Mouse (Mus musculus) forebrain, embryonic 12.5 days (tissue): ENCODE results near the gene Fosb. TPM values are rescaled to one million over a fixed set of nuclear protein-coding genes. Genes with fewer than 3 reads are reported as not detected.

Source experiments
- ATAC-seq: fragments of 200-750 bp; cut with Nextera tagmentation; 2 replicates; pipeline ENCODE4 v1.8.0; 2017; ENCODE audit warnings: moderate TSS enrichment; ENCODE audit not compliant: low FRiP score
- H3K27ac ChIP-seq: fragments of 300-500 bp; sonication (generic); 2 replicates; pipeline ENCODE4 v1.5.1; 2016; ENCODE audit warnings: mild to moderate bottlenecking
- H3K27me3 ChIP-seq: fragments of 300-500 bp; sonication (generic); 2 replicates; pipeline ENCODE4 v1.6.1; 2016; ENCODE audit warnings: mild to moderate bottlenecking
- H3K36me3 ChIP-seq: fragments of 300-500 bp; sonication (generic); replicated peaks from 2 replicates; pipeline ENCODE4 v1.6.1; 2016; ENCODE audit warnings: mild to moderate bottlenecking
- H3K4me1 ChIP-seq: fragments of 300-500 bp; sonication (generic); 2 replicates; pipeline ENCODE4 v1.6.1; 2016
- H3K4me2 ChIP-seq: fragments of 300-500 bp; sonication (generic); 2 replicates; pipeline ENCODE4 v1.6.1; 2016; ENCODE audit warnings: mild to moderate bottlenecking, moderate library complexity
- H3K4me3 ChIP-seq: fragments of 300-500 bp; sonication (generic); replicated peaks from 2 replicates; pipeline ENCODE4 v1.5.1; 2016; ENCODE audit warnings: mild to moderate bottlenecking
- H3K9ac ChIP-seq: fragments of 300-500 bp; sonication (generic); 2 replicates; pipeline ENCODE4 v1.6.1; 2016; ENCODE audit warnings: mild to moderate bottlenecking
- H3K9me3 ChIP-seq: fragments of 300-500 bp; sonication (generic); 2 replicates; pipeline ENCODE4 v1.6.1; 2016
- WGBS: fragments of 180-500 bp; shearing (Covaris S2); methylation state at CpG from one replicate; pipeline ENCODE4 v1.1.7; 2016; 5-methylcytosine and 5-hydroxymethylcytosine counted together
- polyA plus RNA-seq: library from polyadenylated mRNA; unstranded; fragments of >200 nt; fragmentation: Nextera tagmentation; extraction: Ambion mirVana; gene quantifications from 2 replicates; pipeline ENCODE4 v1.2.1, GENCODE M21; 2016

Fosb gene
- 0.24 TPM in 1 of 2 replicates, not detected in the other for polyA plus RNA-seq

- under 1% methylated on average over 49 of the region's 49 CpGs for WGBS
- Histone ChIP-seq H3K27ac (no peak within 1 kb of the TSS), H3K4me2 (peak within 1 kb of the TSS; percentile 94), H3K9me3 (no peaks in the 10 kb centered on the region), H3K4me1 (peaks cover 29% of the 10 kb centered on the region), H3K4me3 (peak within 1 kb of the TSS; percentile 63), H3K27me3 (peaks cover 61% of the 10 kb centered on the region), H3K9ac (peak within 1 kb of the TSS; percentile 47), H3K36me3 (no peaks in the 10 kb centered on the region)
- ATAC-seq, result peak; percentile 90
These were observed at the start of gene Fosb for GRCm38 (mm10) chr7:19309884-19310641. Gene Fosb, minus strand, starts transcription at chr7:19310051.

GRCm38 (mm10) chr7:19359299-19359891, 49.5 kb upstream of the Fosb start, which contains the start of the genes Cd3eap and Ppp1r13l:
Gene Cd3eap, minus strand, starts transcription at chr7:19359483.
Gene Ppp1r13l, plus strand, starts transcription at chr7:19359749.
- peak within 1 kb of the TSS; percentile 66 for H3K4me3 ChIP-seq
- peak; percentile 77 for ATAC-seq
- peaks cover 16% of the 10 kb centered on the region for H3K27me3 ChIP-seq
- peak within 1 kb of the TSS; percentile 47; the same call in 1 of the 2 replicates for H3K27ac ChIP-seq
- under 1% methylated on average over 31 of the region's 31 CpGs for WGBS
- peak within 1 kb of the TSS; percentile 97 for H3K4me2 ChIP-seq
- H3K9me3 ChIP-seq, result no peaks in the 10 kb centered on the region
- peak within 1 kb of the TSS; percentile 73 for H3K9ac ChIP-seq
- peaks cover 31% of the 10 kb centered on the region for H3K36me3 ChIP-seq
- peaks cover 46% of the 10 kb centered on the region for H3K4me1 ChIP-seq

- 23% methylated on average over 13 of the region's 13 CpGs for WGBS
- Histone ChIP-seq H3K4me2 (peak overlapping the region; percentile 97), H3K4me3 (peak overlapping the region; percentile 66), H3K9me3 (no peaks in the 10 kb centered on the region), H3K36me3 (peaks cover 38% of the 10 kb centered on the region), H3K4me1 (peaks cover 40% of the 10 kb centered on the region), H3K27me3 (peaks cover 15% of the 10 kb centered on the region), H3K27ac (no peak overlapping the region), H3K9ac (peak overlapping the region; percentile 73)
- ATAC-seq, result no peak
These were observed 48.8 kb upstream of the Fosb start for GRCm38 (mm10) chr7:19358634-19359033.

- H3K36me3 ChIP-seq, result peaks cover 47% of the 10 kb centered on the region
These were observed 47.8 kb upstream of the Fosb start for GRCm38 (mm10) chr7:19357381-19358375.

GRCm38 (mm10) chr7:19356311-19356710, 46.5 kb upstream of the Fosb start:
- Histone ChIP-seq H3K27ac (no peak overlapping the region), H3K4me3 (no peak overlapping the region), H3K9ac (no peak overlapping the region), H3K27me3 (no peaks in the 10 kb centered on the region), H3K4me2 (no peak overlapping the region), H3K4me1 (peaks cover 24% of the 10 kb centered on the region), H3K9me3 (no peaks in the 10 kb centered on the region), H3K36me3 (peaks cover 60% of the 10 kb centered on the region)
- no peak for ATAC-seq
- 81% methylated on average over 10 of the region's 10 CpGs for WGBS

More at GRCm38 (mm10) chr7:19357381-19358375, 47.8 kb upstream of the Fosb start:
- WGBS, result 94% methylated on average over 25 of the region's 25 CpGs
- Histone ChIP-seq H3K4me3 (peak overlapping the region; percentile 66), H3K4me2 (peak overlapping the region; percentile 97), H3K27ac (no peak overlapping the region), H3K27me3 (peaks cover 7% of the 10 kb centered on the region), H3K4me1 (peaks cover 38% of the 10 kb centered on the region), H3K9me3 (no peaks in the 10 kb centered on the region), H3K9ac (peak overlapping the region; percentile 73)
- no peak for ATAC-seq

GRCm38 (mm10) chr7:19354991-19355390, 45.1 kb upstream of the Fosb start:
- Histone ChIP-seq H3K9me3 (no peaks in the 10 kb centered on the region), H3K27me3 (no peaks in the 10 kb centered on the region), H3K4me3 (no peak overlapping the region), H3K4me1 (peaks cover 13% of the 10 kb centered on the region), H3K4me2 (no peak overlapping the region), H3K36me3 (peaks cover 71% of the 10 kb centered on the region), H3K9ac (no peak overlapping the region), H3K27ac (no peak overlapping the region)
- WGBS, result 89% methylated on average over 5 of the region's 5 CpGs
- ATAC-seq, result no peak

GRCm38 (mm10) chr7:19350221-19350620, 40.4 kb upstream of the Fosb start:
- H3K4me2 ChIP-seq, result no peak overlapping the region
- no peak overlapping the region for H3K27ac ChIP-seq
- H3K9me3 ChIP-seq, result no peaks in the 10 kb centered on the region
- no peak overlapping the region for H3K4me3 ChIP-seq
- WGBS, result 92% methylated on average over 8 of the region's 8 CpGs
- H3K9ac ChIP-seq, result no peak overlapping the region
- ATAC-seq, result no peak
- H3K4me1 ChIP-seq, result peaks cover 10% of the 10 kb centered on the region
- H3K36me3 ChIP-seq, result peaks cover 68% of the 10 kb centered on the region
- H3K27me3 ChIP-seq, result no peaks in the 10 kb centered on the region

GRCm38 (mm10) chr7:19349188-19349915, 39.5 kb upstream of the Fosb start:
- Histone ChIP-seq H3K4me1 (peaks cover 14% of the 10 kb centered on the region), H3K4me3 (no peak overlapping the region), H3K9me3 (no peaks in the 10 kb centered on the region), H3K36me3 (peaks cover 59% of the 10 kb centered on the region), H3K9ac (no peak overlapping the region), H3K4me2 (no peak overlapping the region), H3K27me3 (no peaks in the 10 kb centered on the region), H3K27ac (no peak overlapping the region)
- no peak for ATAC-seq
- 88% methylated on average over 13 of the region's 13 CpGs for WGBS

- under 1% methylated on average over 31 of the region's 31 CpGs for WGBS
- peak overlapping the region; percentile 83 for H3K27ac ChIP-seq
- peak; percentile 95 for ATAC-seq
- peak overlapping the region; percentile 71 for H3K9ac ChIP-seq
- H3K9me3 ChIP-seq, result no peaks in the 10 kb centered on the region
- peak overlapping the region; percentile 72 for H3K4me2 ChIP-seq
- H3K4me3 ChIP-seq, result peak overlapping the region; percentile 63
- peaks cover 32% of the 10 kb centered on the region for H3K4me1 ChIP-seq
- H3K36me3 ChIP-seq, result peaks cover 19% of the 10 kb centered on the region
- peaks cover 20% of the 10 kb centered on the region for H3K27me3 ChIP-seq
These were observed 35.2 kb upstream of the Fosb start for GRCm38 (mm10) chr7:19344938-19345471.

- Histone ChIP-seq H3K9ac (peak within 1 kb of the TSS; percentile 71), H3K4me1 (peaks cover 32% of the 10 kb centered on the region), H3K36me3 (peaks cover 14% of the 10 kb centered on the region), H3K4me2 (peak within 1 kb of the TSS; percentile 72), H3K9me3 (no peaks in the 10 kb centered on the region), H3K27ac (peak within 1 kb of the TSS; percentile 83), H3K27me3 (peaks cover 20% of the 10 kb centered on the region), H3K4me3 (peak within 1 kb of the TSS; percentile 63)
- ATAC-seq, result peak; percentile 0; the same call in 1 of the 2 replicates
- WGBS, result 29% methylated on average over 12 of the region's 12 CpGs
These were observed 34.5 kb upstream of the Fosb start, which contains the start of gene Ercc1 for GRCm38 (mm10) chr7:19344237-19344847. Gene Ercc1, plus strand, starts transcription at chr7:19344778.
